Mouse (Mus musculus): ENCODE results near the gene Slc35f1. TPM values are rescaled to one million over a fixed set of nuclear protein-coding genes. Genes with fewer than 3 reads are reported as not detected.

The Slc35f1 gene
- total and polyA plus RNA-seq, 3 experiments, result 0.57 to 0.80 (median 0.73) TPM

GRCm38 (mm10) chr10:52742671-52743379 is 52.5 kb downstream of the Slc35f1 start:
- H3K9ac ChIP-seq (ENCODE audit: low read depth, low read length), result no peak overlapping the region
- 23% methylated on average over 10 of the region's 10 CpGs for WGBS
- H3K27ac ChIP-seq, result no peak overlapping the region
- no peaks in the 10 kb centered on the region for H3K4me1 ChIP-seq (ENCODE audit: control insufficient read depth, insufficient read depth, low read length)
- DNase-seq, result no peak
- H3K27me3 ChIP-seq (ENCODE audit: control insufficient read depth, insufficient read depth, low read length), result no peaks in the 10 kb centered on the region
- TF ChIP-seq CTCF (IDR thresholded peaks at IDR 0.05) (no peak), POLR2A (IDR thresholded peaks at IDR 0.05; ENCODE audit: insufficient read depth, low read depth, low read length) (no peak), EP300 (IDR thresholded peaks at IDR 0.05; ENCODE audit: insufficient read depth, low read depth, low read length) (no peak)
- no peaks in the 10 kb centered on the region for H3K36me3 ChIP-seq (ENCODE audit: control insufficient read depth, insufficient read depth, low read length)
- intact Hi-C loops (cut with DNase I), result no loop called here
- H3K79me2 ChIP-seq (replicated peaks; ENCODE audit: control insufficient read depth, insufficient read depth, low read length), result no peaks in the 10 kb centered on the region
- no peak overlapping the region for H3K4me3 ChIP-seq

GRCm38 (mm10) chr10:52743831-52744230 is 53.5 kb downstream of the Slc35f1 start:
- Histone ChIP-seq H3K27me3 (ENCODE audit: control insufficient read depth, insufficient read depth, low read length) (no peaks in the 10 kb centered on the region), H3K27ac (no peak overlapping the region), H3K9ac (ENCODE audit: low read depth, low read length) (no peak overlapping the region), H3K36me3 (ENCODE audit: control insufficient read depth, insufficient read depth, low read length) (no peaks in the 10 kb centered on the region), H3K79me2 (replicated peaks; ENCODE audit: control insufficient read depth, insufficient read depth, low read length) (no peaks in the 10 kb centered on the region), H3K4me1 (ENCODE audit: control insufficient read depth, insufficient read depth, low read length) (no peaks in the 10 kb centered on the region), H3K4me3 (no peak overlapping the region)
- intact Hi-C loops (cut with DNase I), result no loop called here
- 96% methylated on average over 3 of the region's 3 CpGs for WGBS
- TF ChIP-seq EP300 (IDR thresholded peaks at IDR 0.05; ENCODE audit: insufficient read depth, low read depth, low read length), result no peak
- no peak for TF ChIP-seq POLR2A (IDR thresholded peaks at IDR 0.05; ENCODE audit: insufficient read depth, low read depth, low read length)
- TF ChIP-seq CTCF (IDR thresholded peaks at IDR 0.05), result no peak
- no peak for DNase-seq

- Histone ChIP-seq H3K4me3 (no peak overlapping the region), H3K79me2 (replicated peaks; ENCODE audit: control insufficient read depth, insufficient read depth, low read length) (no peaks in the 10 kb centered on the region), H3K27me3 (ENCODE audit: control insufficient read depth, insufficient read depth, low read length) (no peaks in the 10 kb centered on the region), H3K36me3 (ENCODE audit: control insufficient read depth, insufficient read depth, low read length) (no peaks in the 10 kb centered on the region), H3K9ac (ENCODE audit: low read depth, low read length) (no peak overlapping the region), H3K27ac (no peak overlapping the region), H3K4me1 (ENCODE audit: control insufficient read depth, insufficient read depth, low read length) (no peaks in the 10 kb centered on the region)
- WGBS, result 73% methylated on average over 4 of the region's 4 CpGs
- DNase-seq, result no peak
- TF ChIP-seq EP300 (IDR thresholded peaks at IDR 0.05; ENCODE audit: insufficient read depth, low read depth, low read length) (no peak), POLR2A (IDR thresholded peaks at IDR 0.05; ENCODE audit: insufficient read depth, low read depth, low read length) (no peak), CTCF (IDR thresholded peaks at IDR 0.05) (no peak)
- intact Hi-C loops (cut with DNase I), result no loop called here
Observed at GRCm38 (mm10) chr10:52748028-52748597, 57.8 kb downstream of the Slc35f1 start.

- Histone ChIP-seq H3K4me3 (no peak overlapping the region), H3K79me2 (replicated peaks; ENCODE audit: control insufficient read depth, insufficient read depth, low read length) (no peaks in the 10 kb centered on the region), H3K4me1 (ENCODE audit: control insufficient read depth, insufficient read depth, low read length) (no peaks in the 10 kb centered on the region), H3K27me3 (ENCODE audit: control insufficient read depth, insufficient read depth, low read length) (no peaks in the 10 kb centered on the region), H3K36me3 (ENCODE audit: control insufficient read depth, insufficient read depth, low read length) (no peaks in the 10 kb centered on the region), H3K9ac (ENCODE audit: low read depth, low read length) (no peak overlapping the region), H3K27ac (no peak overlapping the region)
- 77% methylated on average over 13 of the region's 13 CpGs for WGBS
- intact Hi-C loops (cut with DNase I), result no loop called here
- DNase-seq, result no peak
- TF ChIP-seq CTCF (IDR thresholded peaks at IDR 0.05) (no peak), POLR2A (IDR thresholded peaks at IDR 0.05; ENCODE audit: insufficient read depth, low read depth, low read length) (no peak), EP300 (IDR thresholded peaks at IDR 0.05; ENCODE audit: insufficient read depth, low read depth, low read length) (no peak)
Observed at GRCm38 (mm10) chr10:52755949-52756679, 65.8 kb downstream of the Slc35f1 start.

GRCm38 (mm10) chr10:52757496-52758260 is 67.3 kb downstream of the Slc35f1 start:
- TF ChIP-seq EP300 (IDR thresholded peaks at IDR 0.05; ENCODE audit: insufficient read depth, low read depth, low read length), result no peak
- no peak for TF ChIP-seq CTCF (IDR thresholded peaks at IDR 0.05)
- TF ChIP-seq POLR2A (IDR thresholded peaks at IDR 0.05; ENCODE audit: insufficient read depth, low read depth, low read length), result no peak
- WGBS, result 70% methylated on average over 4 of the region's 4 CpGs
- Histone ChIP-seq H3K4me1 (ENCODE audit: control insufficient read depth, insufficient read depth, low read length) (no peaks in the 10 kb centered on the region), H3K4me3 (no peak overlapping the region), H3K27me3 (ENCODE audit: control insufficient read depth, insufficient read depth, low read length) (no peaks in the 10 kb centered on the region), H3K79me2 (replicated peaks; ENCODE audit: control insufficient read depth, insufficient read depth, low read length) (no peaks in the 10 kb centered on the region), H3K27ac (no peak overlapping the region), H3K9ac (ENCODE audit: low read depth, low read length) (no peak overlapping the region), H3K36me3 (ENCODE audit: control insufficient read depth, insufficient read depth, low read length) (no peaks in the 10 kb centered on the region)
- intact Hi-C loops (cut with DNase I), result no loop called here
- DNase-seq, result no peak

Measured in heart, adult 2 months (tissue).